Mouse (Mus musculus): ENCODE measurements at regions not wholly inside any gene's neighbourhood (a gene's known extent, or its start where the extent isn't known, plus 50 kb on each side); places are given as distances from the start of the nearest gene placed in this dataset.

GRCm38 (mm10) chr3:104573277-104573940, 61.7 kb upstream of the Lrig2 start:
- Histone ChIP-seq H3K9me3 (ENCODE audit: control insufficient read depth, low read length) (no peaks in the 10 kb centered on the region), H3K36me3 (ENCODE audit: control insufficient read depth, insufficient read depth, low read length) (no peaks in the 10 kb centered on the region), H3K4me3 (ENCODE audit: control insufficient read depth in 1 of 2, insufficient read depth in 1 of 2, low read depth in 1 of 2, low read length in 2 of 2) (no peak overlapping the region), H3K9ac (ENCODE audit: low read length) (no peak overlapping the region), H3K4me1 (ENCODE audit: control insufficient read depth in 2 of 2, insufficient read depth in 2 of 2, low read length in 2 of 2) (no peaks in the 10 kb centered on the region), H3K27me3 (ENCODE audit: control insufficient read depth, insufficient read depth, low read length) (no peaks in the 10 kb centered on the region), H3K4me2 (ENCODE audit: low read length) (no peak overlapping the region), H3K27ac (replicated peaks in 1 of 2; ENCODE audit: control insufficient read depth in 1 of 2, insufficient read depth in 1 of 2, low read depth in 2 of 2, low read length in 2 of 2) (no peak overlapping the region)
- 87% methylated on average over 5 of the region's 5 CpGs for WGBS
- ATAC-seq (ENCODE audit: insufficient number of reproducible peaks, insufficient read depth, low FRiP score, low read depth): no peak

DNA sequence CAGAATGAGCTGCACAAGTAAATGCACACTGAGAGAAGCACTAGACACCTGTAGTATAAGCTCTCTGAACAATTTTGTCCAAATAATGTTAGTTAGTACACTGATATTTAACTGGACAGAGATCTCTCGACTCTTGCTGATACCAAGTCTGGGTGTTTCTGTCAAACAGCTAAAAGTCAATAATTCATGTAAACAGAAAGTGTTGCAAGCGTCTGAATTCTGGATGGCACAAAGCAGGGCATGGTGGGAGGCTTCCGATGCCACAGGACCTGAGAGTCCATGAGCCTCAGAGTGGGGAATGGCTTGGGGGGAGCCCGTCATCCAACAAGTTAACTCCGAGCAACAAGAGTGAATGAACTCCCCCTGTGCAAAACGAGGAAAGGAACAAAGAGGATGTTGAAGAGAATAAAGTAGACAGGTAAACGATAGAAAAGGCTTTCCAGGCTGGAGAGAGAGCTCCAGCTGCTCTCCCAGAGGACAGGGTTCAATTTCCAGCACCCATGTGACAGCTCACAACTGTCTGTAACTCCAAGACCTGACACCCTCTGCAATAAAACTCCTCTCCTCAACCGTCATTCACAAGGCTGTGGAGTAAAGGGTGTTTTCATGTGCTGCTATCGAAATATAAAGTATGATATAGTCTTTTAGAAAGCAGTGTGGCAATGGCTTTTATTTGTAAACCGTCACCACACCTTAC, 60.4 kb upstream of the Lrig2 start:
- Histone ChIP-seq H3K27me3 (ENCODE audit: control insufficient read depth, insufficient read depth, low read length) (no peaks in the 10 kb centered on the region), H3K27ac (replicated peaks in 1 of 2; ENCODE audit: control insufficient read depth in 1 of 2, insufficient read depth in 1 of 2, low read depth in 2 of 2, low read length in 2 of 2) (no peak overlapping the region), H3K9ac (ENCODE audit: low read length) (no peak overlapping the region), H3K4me2 (ENCODE audit: low read length) (no peak overlapping the region), H3K4me3 (ENCODE audit: control insufficient read depth in 1 of 2, insufficient read depth in 1 of 2, low read depth in 1 of 2, low read length in 2 of 2) (no peak overlapping the region), H3K9me3 (ENCODE audit: control insufficient read depth, low read length) (no peaks in the 10 kb centered on the region), H3K4me1 (ENCODE audit: control insufficient read depth in 2 of 2, insufficient read depth in 2 of 2, low read length in 2 of 2) (no peaks in the 10 kb centered on the region), H3K36me3 (ENCODE audit: control insufficient read depth, insufficient read depth, low read length) (no peaks in the 10 kb centered on the region)
- no peak for ATAC-seq (ENCODE audit: insufficient number of reproducible peaks, insufficient read depth, low FRiP score, low read depth)
- WGBS: 81% methylated on average over 10 of the region's 10 CpGs

DNA sequence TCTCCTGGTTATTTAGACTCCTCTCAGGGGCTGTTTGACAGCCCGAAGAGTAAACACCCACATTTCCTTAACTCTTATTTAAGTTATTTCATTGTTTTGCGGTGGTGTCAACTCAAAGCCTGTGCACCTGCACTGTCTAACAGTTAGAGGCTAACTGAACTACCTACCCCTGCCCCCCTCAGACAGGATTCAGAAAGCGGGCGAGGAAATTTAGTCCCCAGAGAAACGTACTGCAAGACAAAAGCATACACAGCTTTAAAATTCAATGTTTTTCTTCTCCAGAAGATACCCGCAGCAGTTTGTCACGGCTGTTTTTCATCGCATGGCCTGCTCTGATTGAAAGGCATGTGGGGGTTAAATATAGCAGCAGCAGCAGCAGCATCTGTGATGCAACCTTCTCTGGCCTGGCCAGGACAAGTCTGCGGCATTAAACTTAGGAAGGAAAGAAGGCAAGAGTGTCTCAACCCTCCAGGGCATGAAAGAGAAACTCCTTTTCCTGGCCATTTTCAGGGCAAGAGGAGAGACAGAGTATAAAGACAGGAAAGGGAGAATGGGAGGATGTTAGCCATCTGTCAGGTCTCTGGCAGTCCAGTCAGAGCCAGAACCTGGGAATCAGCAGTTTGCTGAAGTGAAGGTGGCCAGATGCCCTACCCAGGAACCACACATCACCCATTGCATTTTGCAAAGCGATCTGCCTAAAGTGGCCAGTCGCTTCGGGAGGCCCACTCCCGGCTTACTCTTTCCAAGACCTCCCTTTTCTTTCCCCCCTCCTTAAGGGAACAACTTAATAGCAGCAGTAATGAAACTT, 53.9 kb upstream of the Lrig2 start:
- no peak overlapping the region for H3K4me3 ChIP-seq (ENCODE audit: control insufficient read depth in 1 of 2, insufficient read depth in 1 of 2, low read depth in 1 of 2, low read length in 2 of 2)
- H3K36me3 ChIP-seq (ENCODE audit: control insufficient read depth, insufficient read depth, low read length): no peaks in the 10 kb centered on the region
- peaks cover 12 to 25% of the 10 kb centered on the region in 2 experiments for H3K4me1 ChIP-seq (ENCODE audit: control insufficient read depth in 2 of 2, insufficient read depth in 2 of 2, low read length in 2 of 2)
- peak overlapping the region; percentile 80 to 84 for H3K27ac ChIP-seq (replicated peaks in 1 of 2; ENCODE audit: control insufficient read depth in 1 of 2, insufficient read depth in 1 of 2, low read depth in 2 of 2, low read length in 2 of 2)
- H3K9ac ChIP-seq (ENCODE audit: low read length): peak overlapping the region; percentile 56
- H3K9me3 ChIP-seq (ENCODE audit: control insufficient read depth, low read length): no peaks in the 10 kb centered on the region
- H3K27me3 ChIP-seq (ENCODE audit: control insufficient read depth, insufficient read depth, low read length): no peaks in the 10 kb centered on the region
- 24% methylated on average over 13 of the region's 13 CpGs for WGBS
- 0 out of 2 replicates have a peak overlapping the region, but pooled peaks have one; percentile 18 for H3K4me2 ChIP-seq (ENCODE audit: low read length)
- no peak for ATAC-seq (ENCODE audit: insufficient number of reproducible peaks, insufficient read depth, low FRiP score, low read depth)

DNA sequence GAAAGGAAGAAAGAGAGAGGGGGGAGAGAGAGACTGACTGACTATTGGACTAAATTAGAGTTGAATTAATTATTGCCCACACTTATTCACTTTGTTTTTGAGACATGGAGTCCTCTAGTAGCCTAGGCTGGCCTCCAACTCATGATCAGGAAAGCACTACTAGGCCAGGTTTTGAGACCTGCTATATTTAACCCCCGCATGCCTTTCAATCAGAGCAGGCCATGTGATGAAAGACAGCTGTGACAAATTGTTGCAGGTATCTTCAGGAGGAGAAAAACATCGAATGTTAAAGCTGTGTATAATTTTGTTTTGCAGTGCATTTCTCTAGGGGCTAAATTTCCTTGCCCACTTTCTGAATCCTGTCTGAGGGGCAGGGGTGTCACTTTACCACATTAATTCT, 53.1 kb upstream of the Lrig2 start:
- no peak for ATAC-seq (ENCODE audit: insufficient number of reproducible peaks, insufficient read depth, low FRiP score, low read depth)
- H3K36me3 ChIP-seq (ENCODE audit: control insufficient read depth, insufficient read depth, low read length): no peaks in the 10 kb centered on the region
- peaks cover 12 to 27% of the 10 kb centered on the region in 2 experiments for H3K4me1 ChIP-seq (ENCODE audit: control insufficient read depth in 2 of 2, insufficient read depth in 2 of 2, low read length in 2 of 2)
- H3K27me3 ChIP-seq (ENCODE audit: control insufficient read depth, insufficient read depth, low read length): no peaks in the 10 kb centered on the region
- H3K9ac ChIP-seq (ENCODE audit: low read length): peak overlapping the region; percentile 56; the same call in 1 of the 2 replicates
- no peaks in the 10 kb centered on the region for H3K9me3 ChIP-seq (ENCODE audit: control insufficient read depth, low read length)
- peak overlapping the region; percentile 80 to 84 for H3K27ac ChIP-seq (replicated peaks in 1 of 2; ENCODE audit: control insufficient read depth in 1 of 2, insufficient read depth in 1 of 2, low read depth in 2 of 2, low read length in 2 of 2)
- no peak overlapping the region for H3K4me3 ChIP-seq (ENCODE audit: control insufficient read depth in 1 of 2, insufficient read depth in 1 of 2, low read depth in 1 of 2, low read length in 2 of 2)
- no peak overlapping the region for H3K4me2 ChIP-seq (ENCODE audit: low read length)
- 30% methylated on average over 2 of the region's 2 CpGs for WGBS

DNA sequence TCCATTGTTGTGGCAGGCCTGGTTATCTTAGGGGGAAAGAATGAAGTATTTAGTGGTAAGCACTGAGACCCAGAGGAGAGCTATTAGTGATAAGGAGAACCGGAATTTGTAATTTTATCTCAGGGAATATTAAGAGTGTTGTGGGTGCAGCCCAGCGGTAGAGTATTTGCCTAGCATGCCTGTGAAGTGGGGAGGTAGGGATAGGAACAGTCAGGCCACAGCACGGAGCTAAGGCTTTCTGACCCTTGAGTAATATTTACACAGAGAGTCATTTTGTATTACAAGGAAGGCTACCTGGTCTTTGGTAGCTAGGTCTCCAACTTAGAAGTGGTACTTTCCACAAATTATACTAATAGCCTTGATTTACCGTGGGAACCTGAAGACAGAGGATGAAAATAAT, 49.8 kb upstream of the Lrig2 start:
- H3K9ac ChIP-seq (ENCODE audit: low read length): no peak overlapping the region
- no peak overlapping the region for H3K4me2 ChIP-seq (ENCODE audit: low read length)
- no peak overlapping the region for H3K27ac ChIP-seq (replicated peaks in 1 of 2; ENCODE audit: control insufficient read depth in 1 of 2, insufficient read depth in 1 of 2, low read depth in 2 of 2, low read length in 2 of 2)
- no peak for ATAC-seq (ENCODE audit: insufficient number of reproducible peaks, insufficient read depth, low FRiP score, low read depth)
- peaks cover 12 to 27% of the 10 kb centered on the region in 2 experiments for H3K4me1 ChIP-seq (ENCODE audit: control insufficient read depth in 2 of 2, insufficient read depth in 2 of 2, low read length in 2 of 2)
- H3K9me3 ChIP-seq (ENCODE audit: control insufficient read depth, low read length): no peaks in the 10 kb centered on the region
- no peaks in the 10 kb centered on the region for H3K36me3 ChIP-seq (ENCODE audit: control insufficient read depth, insufficient read depth, low read length)
- 22% methylated on average over 4 of the region's 4 CpGs for WGBS
- H3K4me3 ChIP-seq (ENCODE audit: control insufficient read depth in 1 of 2, insufficient read depth in 1 of 2, low read depth in 1 of 2, low read length in 2 of 2): no peak overlapping the region
- H3K27me3 ChIP-seq (ENCODE audit: control insufficient read depth, insufficient read depth, low read length): no peaks in the 10 kb centered on the region
